Mouse (Mus musculus): ENCODE results near the gene Rad54l. TPM values are rescaled to one million over a fixed set of nuclear protein-coding genes. Genes with fewer than 3 reads are reported as not detected.

Gene Rad54l
- polyA plus RNA-seq, 1 experiment from 2014 or later = 83.3 TPM

- peak; percentile 84 for DNase-seq (ENCODE audit: low spot score)
- H3K9me3 ChIP-seq (replicated peaks) = no peaks in the 10 kb centered on the region
- H3K4me3 ChIP-seq = peak overlapping the region; percentile 96
- H3K36me3 ChIP-seq = peaks cover 19% of the 10 kb centered on the region
- under 1% methylated on average over 77 of the region's 77 CpGs for WGBS
- peak overlapping the region; percentile 98 for H3K27ac ChIP-seq
- peaks cover 29% of the 10 kb centered on the region for H3K4me1 ChIP-seq
- H3K27me3 ChIP-seq (ENCODE audit: low read depth, poor library complexity, severe bottlenecking) = no peaks in the 10 kb centered on the region
These were observed 47.7 kb downstream of the Rad54l start for GRCm38 (mm10) chr4:116075631-116076368.

GRCm38 (mm10) chr4:116074861-116075620 is 48.4 kb downstream of the Rad54l start, which contains the start of the genes Uqcrh and Lrrc41:
Gene Uqcrh, minus strand, starts transcription at chr4:116075071.
Gene Lrrc41, plus strand, starts transcription at chr4:116075269.
- no peaks in the 10 kb centered on the region for H3K9me3 ChIP-seq (replicated peaks)
- peak; percentile 95 for DNase-seq (ENCODE audit: low spot score)
- H3K27me3 ChIP-seq (ENCODE audit: low read depth, poor library complexity, severe bottlenecking) = no peaks in the 10 kb centered on the region
- peak within 1 kb of the TSS; percentile 98 for H3K27ac ChIP-seq
- peak within 1 kb of the TSS; percentile 96 for H3K4me3 ChIP-seq
- under 1% methylated on average over 55 of the region's 55 CpGs for WGBS
- H3K4me1 ChIP-seq = peaks cover 29% of the 10 kb centered on the region
- H3K36me3 ChIP-seq = peaks cover 17% of the 10 kb centered on the region

GRCm38 (mm10) chr4:116074145-116074675 is 49.3 kb downstream of the Rad54l start:
- H3K36me3 ChIP-seq = peaks cover 18% of the 10 kb centered on the region
- no peak for DNase-seq (ENCODE audit: low spot score)
- 1% methylated on average over 8 of the region's 8 CpGs for WGBS
- peak overlapping the region; percentile 96 for H3K4me3 ChIP-seq
- no peaks in the 10 kb centered on the region for H3K27me3 ChIP-seq (ENCODE audit: low read depth, poor library complexity, severe bottlenecking)
- peaks cover 29% of the 10 kb centered on the region for H3K4me1 ChIP-seq
- H3K9me3 ChIP-seq (replicated peaks) = no peaks in the 10 kb centered on the region
- peak overlapping the region; percentile 98 for H3K27ac ChIP-seq

GRCm38 (mm10) chr4:116073146-116073545 is 50.3 kb downstream of the Rad54l start:
- Histone ChIP-seq H3K4me3 (peak overlapping the region; percentile 96; the same call in 1 of the 2 replicates), H3K9me3 (replicated peaks) (no peaks in the 10 kb centered on the region), H3K27me3 (ENCODE audit: low read depth, poor library complexity, severe bottlenecking) (no peaks in the 10 kb centered on the region), H3K27ac (no peak overlapping the region), H3K4me1 (peaks cover 29% of the 10 kb centered on the region), H3K36me3 (peaks cover 24% of the 10 kb centered on the region)
- 64% methylated on average over 4 of the region's 4 CpGs for WGBS
- no peak for DNase-seq (ENCODE audit: low spot score)

GRCm38 (mm10) chr4:116070116-116070515 is 53.4 kb downstream of the Rad54l start:
- no peak overlapping the region for H3K4me3 ChIP-seq

GRCm38 (mm10) chr4:116063855-116064254 is 59.6 kb downstream of the Rad54l start:
- Histone ChIP-seq H3K27ac (no peak overlapping the region), H3K4me3 (no peak overlapping the region), H3K9me3 (replicated peaks) (no peaks in the 10 kb centered on the region), H3K27me3 (ENCODE audit: low read depth, poor library complexity, severe bottlenecking) (no peaks in the 10 kb centered on the region), H3K4me1 (no peaks in the 10 kb centered on the region), H3K36me3 (peaks cover 41% of the 10 kb centered on the region)
- WGBS = 56% methylated on average over 1 of the region's 1 CpGs
- DNase-seq (ENCODE audit: low spot score) = no peak

More at GRCm38 (mm10) chr4:116070116-116070515, 53.4 kb downstream of the Rad54l start:
- H3K36me3 ChIP-seq = peaks cover 54% of the 10 kb centered on the region
- DNase-seq (ENCODE audit: low spot score) = no peak
- H3K9me3 ChIP-seq (replicated peaks) = no peaks in the 10 kb centered on the region
- H3K27me3 ChIP-seq (ENCODE audit: low read depth, poor library complexity, severe bottlenecking) = no peaks in the 10 kb centered on the region
- H3K4me1 ChIP-seq = peaks cover 14% of the 10 kb centered on the region
- no peak overlapping the region for H3K27ac ChIP-seq
- WGBS = 83% methylated on average over 6 of the region's 6 CpGs

- Histone ChIP-seq H3K27ac (no peak overlapping the region), H3K9me3 (replicated peaks) (no peaks in the 10 kb centered on the region), H3K36me3 (no peaks in the 10 kb centered on the region), H3K4me3 (no peak overlapping the region), H3K27me3 (ENCODE audit: low read depth, poor library complexity, severe bottlenecking) (no peaks in the 10 kb centered on the region), H3K4me1 (0 out of 2 replicates have a peak, but pooled peaks cover under 1% of the 10 kb centered on the region)
- DNase-seq (ENCODE audit: low spot score) = no peak
- WGBS = 82% methylated on average over 5 of the region's 5 CpGs
These were observed 64.3 kb downstream of the Rad54l start for GRCm38 (mm10) chr4:116059012-116059726.

GRCm38 (mm10) chr4:116057559-116057958 is 65.9 kb downstream of the Rad54l start:
- H3K27me3 ChIP-seq (ENCODE audit: low read depth, poor library complexity, severe bottlenecking) = no peaks in the 10 kb centered on the region
- 3% methylated on average over 1 of the region's 1 CpGs for WGBS
- no peak overlapping the region for H3K27ac ChIP-seq
- H3K36me3 ChIP-seq = no peaks in the 10 kb centered on the region
- no peak overlapping the region for H3K4me3 ChIP-seq
- H3K4me1 ChIP-seq = peaks cover 13% of the 10 kb centered on the region
- no peaks in the 10 kb centered on the region for H3K9me3 ChIP-seq (replicated peaks)
- no peak for DNase-seq (ENCODE audit: low spot score)

GRCm38 (mm10) chr4:116053399-116053961 is 70.0 kb downstream of the Rad54l start, which contains the start of gene Nsun4:
Gene Nsun4, minus strand, starts transcription at chr4:116053876.
- Histone ChIP-seq H3K4me3 (peak within 1 kb of the TSS; percentile 66), H3K27me3 (ENCODE audit: low read depth, poor library complexity, severe bottlenecking) (no peaks in the 10 kb centered on the region), H3K36me3 (no peaks in the 10 kb centered on the region), H3K27ac (peak within 1 kb of the TSS; percentile 88), H3K9me3 (replicated peaks) (no peaks in the 10 kb centered on the region), H3K4me1 (peaks cover 17% of the 10 kb centered on the region)
- under 1% methylated on average over 35 of the region's 35 CpGs for WGBS
- peak; percentile 86 for DNase-seq (ENCODE audit: low spot score)

GRCm38 (mm10) chr4:116052526-116053293 is 70.8 kb downstream of the Rad54l start:
- peaks cover 7% of the 10 kb centered on the region for H3K36me3 ChIP-seq
- peak overlapping the region; percentile 88 for H3K27ac ChIP-seq
- H3K27me3 ChIP-seq (ENCODE audit: low read depth, poor library complexity, severe bottlenecking) = no peaks in the 10 kb centered on the region
- H3K4me1 ChIP-seq = peaks cover 17% of the 10 kb centered on the region
- no peaks in the 10 kb centered on the region for H3K9me3 ChIP-seq (replicated peaks)
- WGBS = 9% methylated on average over 22 of the region's 22 CpGs
- H3K4me3 ChIP-seq = peak overlapping the region; percentile 66
- peak; percentile 56 for DNase-seq (ENCODE audit: low spot score)

- Histone ChIP-seq H3K9me3 (replicated peaks) (no peaks in the 10 kb centered on the region), H3K4me3 (no peak overlapping the region), H3K36me3 (peaks cover 18% of the 10 kb centered on the region), H3K27ac (no peak overlapping the region), H3K27me3 (ENCODE audit: low read depth, poor library complexity, severe bottlenecking) (no peaks in the 10 kb centered on the region), H3K4me1 (peaks cover 16% of the 10 kb centered on the region)
- 83% methylated on average over 3 of the region's 3 CpGs for WGBS
- no peak for DNase-seq (ENCODE audit: low spot score)
These were observed 74.3 kb downstream of the Rad54l start for GRCm38 (mm10) chr4:116049211-116049610.
